Comparison of ENCODE assay signal across 8 mouse cellular contexts in genomic region chr17:74529533-74529824, GRCm38 (mm10). TPM values are rescaled to one million over a fixed set of nuclear protein-coding genes. Genes with fewer than 3 reads are reported as not detected.
A peak's percentile ranks its signal among the peaks of the same experiment; 100 is the strongest.
DNase-seq lines count a peak whose midpoint lies in the region; ATAC-seq and TF ChIP-seq lines count a peak whose summit lies in the region.

No protein-coding gene starts in this region.

- 0 out of 2 replicates have a peak overlapping the region, but pooled peaks have one; percentile 99 for H3K27ac ChIP-seq in lung, embryonic 16.5 days (ENCODE audit: low read length)
- H3K27ac ChIP-seq in embryonic facial prominence, embryonic 14.5 days (replicated peaks; ENCODE audit: low read depth, low read length): peak overlapping the region; percentile 98; the same call in 1 of the 2 replicates
- H3K27ac ChIP-seq in intestine, embryonic 16.5 days (ENCODE audit: low read length): peak overlapping the region; percentile 99; the same call in 1 of the 2 replicates
- H3K27ac ChIP-seq in midbrain, postnatal 0 days (ENCODE audit: low read depth, low read length): 0 out of 2 replicates have a peak overlapping the region, but pooled peaks have one; percentile 98

- H3K9me3 ChIP-seq in lung, embryonic 16.5 days (ENCODE audit: control insufficient read depth, low read length): no peaks in the 10 kb centered on the region
- no peaks in the 10 kb centered on the region for H3K9me3 ChIP-seq in embryonic facial prominence, embryonic 14.5 days (ENCODE audit: control insufficient read depth, low read length)
- H3K9me3 ChIP-seq in intestine, embryonic 16.5 days (ENCODE audit: control insufficient read depth, low read length): no peaks in the 10 kb centered on the region
- no peaks in the 10 kb centered on the region for H3K9me3 ChIP-seq in midbrain, postnatal 0 days (ENCODE audit: low read length)

- H3K27me3 ChIP-seq in lung, embryonic 16.5 days (ENCODE audit: control insufficient read depth, insufficient read depth, low read depth, low read length): no peaks in the 10 kb centered on the region
- H3K27me3 ChIP-seq in embryonic facial prominence, embryonic 14.5 days (replicated peaks; ENCODE audit: control insufficient read depth, insufficient read depth, low read length): no peaks in the 10 kb centered on the region
- no peaks in the 10 kb centered on the region for H3K27me3 ChIP-seq in intestine, embryonic 16.5 days (replicated peaks; ENCODE audit: control insufficient read depth, insufficient read depth, low read length)
- H3K27me3 ChIP-seq in midbrain, postnatal 0 days (ENCODE audit: insufficient read depth, low read length): no peaks in the 10 kb centered on the region

- H3K9ac ChIP-seq in lung, embryonic 16.5 days (ENCODE audit: low read length): peak overlapping the region; percentile 99
- peak overlapping the region; percentile 92 for H3K9ac ChIP-seq in embryonic facial prominence, embryonic 14.5 days (ENCODE audit: low read depth, low read length)
- H3K9ac ChIP-seq in intestine, embryonic 16.5 days (ENCODE audit: low read depth, low read length): peak overlapping the region; percentile 98
- peak overlapping the region; percentile 100 for H3K9ac ChIP-seq in midbrain, postnatal 0 days (replicated peaks; ENCODE audit: low read length, poor library complexity, severe bottlenecking)

- no peak for DNase-seq in lung, adult 18-20 months
- no peak for DNase-seq in embryonic facial prominence, embryonic 14.5 days (ENCODE audit: low spot score)
- no peak for DNase-seq in midbrain, postnatal 0 days (ENCODE audit: low spot score)
- no peak for DNase-seq in spleen, postnatal 36 days (ENCODE audit: low spot score in 2 of 2)
- DNase-seq in T-cell, adult 2 months (ENCODE audit: low spot score): no peak
- DNase-seq in retina, embryonic 14.5 days (ENCODE audit: low spot score): no peak

- no peak for ATAC-seq in lung, embryonic 16.5 days (ENCODE audit: low read depth)
- no peak for ATAC-seq in embryonic facial prominence, embryonic 14.5 days (ENCODE audit: low read depth)
- ATAC-seq in intestine, embryonic 16.5 days: no peak
- no peak for ATAC-seq in midbrain, postnatal 0 days (ENCODE audit: low FRiP score)

- peak overlapping the region; percentile 99 for H3K4me3 ChIP-seq in lung, embryonic 16.5 days (ENCODE audit: low read length)
- peak overlapping the region; percentile 94 for H3K4me3 ChIP-seq in embryonic facial prominence, embryonic 14.5 days (ENCODE audit: low read depth, low read length)
- H3K4me3 ChIP-seq in intestine, embryonic 16.5 days (ENCODE audit: low read length): peak overlapping the region; percentile 99
- H3K4me3 ChIP-seq in midbrain, postnatal 0 days (ENCODE audit: low read depth, low read length): peak overlapping the region; percentile 98

- H3K4me1 ChIP-seq in lung, embryonic 16.5 days (replicated peaks; ENCODE audit: control insufficient read depth, insufficient read depth, low read length): peaks cover 19% of the 10 kb centered on the region
- peaks cover 19% of the 10 kb centered on the region for H3K4me1 ChIP-seq in embryonic facial prominence, embryonic 14.5 days (ENCODE audit: control insufficient read depth, insufficient read depth, low read length)
- peaks cover 12% of the 10 kb centered on the region for H3K4me1 ChIP-seq in intestine, embryonic 16.5 days (ENCODE audit: control insufficient read depth, insufficient read depth, low read length)
- 0 out of 2 replicates have a peak, but pooled peaks cover 6% of the 10 kb centered on the region for H3K4me1 ChIP-seq in midbrain, postnatal 0 days (ENCODE audit: insufficient read depth, low read length)

- no peaks in the 10 kb centered on the region for H3K36me3 ChIP-seq in lung, embryonic 16.5 days (ENCODE audit: control insufficient read depth, insufficient read depth, low read length)
- no peaks in the 10 kb centered on the region for H3K36me3 ChIP-seq in embryonic facial prominence, embryonic 14.5 days (ENCODE audit: control insufficient read depth, insufficient read depth, low read length)
- no peaks in the 10 kb centered on the region for H3K36me3 ChIP-seq in intestine, embryonic 16.5 days (ENCODE audit: control insufficient read depth, insufficient read depth, low read length)
- H3K36me3 ChIP-seq in midbrain, postnatal 0 days (ENCODE audit: insufficient read depth, low read length): no peaks in the 10 kb centered on the region

- H3K4me2 ChIP-seq in lung, embryonic 16.5 days (ENCODE audit: low read depth, low read length): peak overlapping the region; percentile 70
- H3K4me2 ChIP-seq in embryonic facial prominence, embryonic 14.5 days (ENCODE audit: low read depth, low read length): peak overlapping the region; percentile 85
- H3K4me2 ChIP-seq in intestine, embryonic 16.5 days (ENCODE audit: low read depth, low read length): peak overlapping the region; percentile 88
- H3K4me2 ChIP-seq in midbrain, postnatal 0 days (ENCODE audit: low read depth, low read length, poor library complexity, severe bottlenecking): peak overlapping the region; percentile 76

- TF ChIP-seq CTCF in midbrain, postnatal 0 days (IDR thresholded peaks at IDR 0.05): no peak

- WGBS in lung, embryonic 16.5 days: 7% methylated on average over 3 of the region's 3 CpGs
- 12% methylated on average over 3 of the region's 3 CpGs for WGBS in embryonic facial prominence, embryonic 14.5 days
- 14% methylated on average over 3 of the region's 3 CpGs for WGBS in intestine, embryonic 16.5 days
- WGBS in midbrain, postnatal 0 days: 21% methylated on average over 3 of the region's 3 CpGs

RNA-seq across cellular contexts. Expression of gene Birc6, which starts 1.4 kb away (rescaled TPM):
- polyA plus RNA-seq in lung, embryonic 16.5 days (2015; fragmentation: Nextera tagmentation; extraction: Ambion mirVana): 76.8 and 89.7 TPM in 2 replicates
- 87.8 and 90.6 TPM in 2 replicates for polyA plus RNA-seq in embryonic facial prominence, embryonic 14.5 days (2014; fragmentation: Nextera tagmentation; extraction: Ambion mirVana)
- 51.2 and 55.0 TPM in 2 replicates for polyA plus RNA-seq in intestine, embryonic 16.5 days (2015; fragmentation: Nextera tagmentation; extraction: Ambion mirVana)
- total RNA-seq in midbrain, postnatal 0 days (2014; rRNA removed): 136 and 144 TPM in 2 replicates
- polyA plus RNA-seq in midbrain, postnatal 0 days (2015; fragmentation: Nextera tagmentation; extraction: Ambion mirVana): 96.2 and 120 TPM in 2 replicates

RNA-seq across cellular contexts. Expression of gene Yipf4, which starts 40.2 kb away (rescaled TPM):
- polyA plus RNA-seq in lung, embryonic 16.5 days (2015; fragmentation: Nextera tagmentation; extraction: Ambion mirVana): 67.5 and 67.9 TPM in 2 replicates
- 66.2 and 78.1 TPM in 2 replicates for polyA plus RNA-seq in embryonic facial prominence, embryonic 14.5 days (2014; fragmentation: Nextera tagmentation; extraction: Ambion mirVana)
- polyA plus RNA-seq in intestine, embryonic 16.5 days (2015; fragmentation: Nextera tagmentation; extraction: Ambion mirVana): 59.1 and 61.4 TPM in 2 replicates
- total RNA-seq in midbrain, postnatal 0 days (2014; rRNA removed): 40.5 and 41.8 TPM in 2 replicates
- 46.8 and 51.7 TPM in 2 replicates for polyA plus RNA-seq in midbrain, postnatal 0 days (2015; fragmentation: Nextera tagmentation; extraction: Ambion mirVana)
